Mouse (Mus musculus): ENCODE data around the gene Utrn.

GRCm38 (mm10) chr10:12758702-12758988 is 110.5 kb downstream of the Utrn start:
- no peak for TF ChIP-seq POLR2A (IDR thresholded peaks at IDR 0.05; ENCODE audit: borderline replicate concordance, insufficient read depth, low read length)
- TF ChIP-seq CTCF (IDR thresholded peaks at IDR 0.05; ENCODE audit: borderline replicate concordance, insufficient read depth, low read depth, low read length): no peak
